Mouse (Mus musculus) liver, embryonic 16.5 days (tissue): Measurements from ENCODE around the gene Uba52. TPM values are rescaled to one million over a fixed set of nuclear protein-coding genes. Genes with fewer than 3 reads are reported as not detected.

Experiments used
- ATAC-seq: fragments of 200-750 bp; cut with Nextera tagmentation; 2 replicates; pipeline ENCODE4 v1.8.0; 2017; ENCODE audit warnings: low read depth, mild to moderate bottlenecking, moderate number of reproducible peaks, moderate library complexity
- H3K27ac ChIP-seq: fragments of 300-500 bp; sonication (generic); 2 replicates; pipeline ENCODE4 v1.5.1; 2014; ENCODE audit warnings: mild to moderate bottlenecking, low read length
- H3K27me3 ChIP-seq: fragments of 300-500 bp; sonication (generic); 2 replicates; pipeline ENCODE4 v1.6.1; 2014; ENCODE audit warnings: low read depth, low read length, mixed read lengths; ENCODE audit not compliant: control insufficient read depth, insufficient read depth
- H3K36me3 ChIP-seq: fragments of 300-500 bp; sonication (generic); 2 replicates; pipeline ENCODE4 v1.6.1; 2014; ENCODE audit warnings: mild to moderate bottlenecking; ENCODE audit not compliant: control insufficient read depth, insufficient read depth
- H3K4me1 ChIP-seq: fragments of 300-500 bp; sonication (generic); 2 replicates; pipeline ENCODE4 v1.6.1; 2014; ENCODE audit warnings: low read depth, low read length, mixed read lengths; ENCODE audit not compliant: control insufficient read depth
- H3K4me2 ChIP-seq: fragments of 300-500 bp; sonication (generic); 2 replicates; pipeline ENCODE4 v1.6.1; 2014; ENCODE audit warnings: low read depth, low read length, mixed read lengths
- H3K4me3 ChIP-seq: fragments of 300-500 bp; sonication (generic); 2 replicates; pipeline ENCODE4 v1.5.1; 2014; ENCODE audit warnings: low read depth, mild to moderate bottlenecking, low read length
- H3K9ac ChIP-seq: fragments of 300-500 bp; sonication (generic); 2 replicates; pipeline ENCODE4 v1.6.1; 2014; ENCODE audit warnings: low read depth, low read length
- H3K9me3 ChIP-seq: fragments of 300-500 bp; sonication (generic); replicated peaks from 2 replicates; pipeline ENCODE4 v1.6.1; 2016; ENCODE audit warnings: low read length; ENCODE audit not compliant: control insufficient read depth
- WGBS: fragments of 180-500 bp; shearing (Covaris S2); extraction: QIAGEN DNeasy Blood & Tissue Kit; methylation state at CpG from one replicate; pipeline ENCODE4 v1.1.7; 2014; ENCODE audit not compliant: insufficient replicate concordance; 5-methylcytosine and 5-hydroxymethylcytosine counted together
- polyA plus RNA-seq: library from polyadenylated mRNA; unstranded; fragments of >200 nt; fragmentation: Nextera tagmentation; extraction: Ambion mirVana; gene quantifications from 2 replicates; pipeline ENCODE4 v1.2.1, GENCODE M21; 2015

Uba52 gene
- polyA plus RNA-seq, 1 experiment from 2014 or later, result 490 TPM

DNA sequence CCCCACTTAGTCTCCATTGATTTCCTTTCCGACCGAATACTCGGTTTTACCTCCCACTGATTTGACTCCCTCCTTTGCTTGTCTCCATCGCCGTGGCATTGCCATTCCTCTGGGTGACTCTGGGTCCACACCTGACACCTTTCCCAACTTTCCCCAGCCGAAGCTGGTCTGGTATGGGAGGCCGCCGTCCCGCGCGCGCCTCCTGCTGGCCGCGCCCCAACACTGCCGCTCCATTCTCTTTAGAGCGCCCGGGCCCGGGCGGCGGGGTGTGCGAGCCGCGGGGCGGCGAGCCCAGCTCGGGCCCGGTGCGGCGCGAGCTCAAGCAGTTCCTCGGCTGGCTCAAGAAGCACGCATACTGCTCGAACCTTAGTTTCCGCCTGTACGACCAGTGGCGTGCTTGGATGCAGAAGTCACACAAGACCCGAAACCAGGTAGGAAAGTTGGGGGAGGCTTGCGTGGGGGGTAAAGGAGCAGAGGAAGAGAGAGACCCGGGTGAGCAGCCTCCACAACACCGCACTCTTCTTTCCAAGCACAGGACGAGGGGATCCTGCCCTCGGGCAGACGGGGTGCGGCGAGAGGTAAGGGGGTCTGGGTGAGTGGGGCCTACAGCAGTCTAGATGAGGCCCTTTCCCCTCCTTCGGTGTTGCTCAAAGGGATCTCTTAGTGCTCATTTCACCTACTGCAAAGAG lies 7.4 kb downstream of the Uba52 start:
- Histone ChIP-seq H3K4me3 (peak overlapping the region; percentile 18; the same call in 1 of the 2 replicates), H3K9me3 (no peaks in the 10 kb centered on the region), H3K4me1 (peaks cover 61% of the 10 kb centered on the region), H3K27ac (no peak overlapping the region), H3K9ac (no peak overlapping the region), H3K36me3 (peaks cover 11% of the 10 kb centered on the region), H3K4me2 (peak overlapping the region; percentile 49), H3K27me3 (peaks cover 35% of the 10 kb centered on the region)
- ATAC-seq, result 0 out of 2 replicates have a peak, but pooled peaks have one; percentile 12
- WGBS, result 16% methylated on average over 46 of the region's 46 CpGs

DNA sequence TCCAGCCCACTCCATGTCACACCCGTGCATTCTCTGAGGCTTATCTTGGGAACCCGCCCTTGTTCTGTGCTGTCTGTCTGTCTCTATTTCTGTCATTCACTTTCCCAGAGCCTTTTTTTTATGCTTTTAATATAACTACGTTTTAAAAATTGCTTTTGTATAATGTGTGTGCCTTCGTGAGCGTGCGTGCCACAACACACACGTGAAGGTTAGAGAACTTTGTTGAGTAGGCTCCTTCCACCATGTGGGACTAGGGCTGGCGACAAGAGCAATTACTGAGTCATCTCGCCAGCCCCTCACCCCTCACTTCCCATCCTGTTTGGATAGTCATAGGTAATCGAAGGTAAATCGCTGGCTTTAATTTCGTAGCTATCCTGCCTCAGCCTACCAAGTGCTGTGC lies 8.1 kb downstream of the Uba52 start:
- Histone ChIP-seq H3K4me1 (peaks cover 61% of the 10 kb centered on the region), H3K27ac (no peak overlapping the region), H3K9ac (no peak overlapping the region; the same call in 1 of the 2 replicates), H3K4me3 (peak overlapping the region; percentile 19; the same call in 1 of the 2 replicates), H3K4me2 (peak overlapping the region; percentile 49), H3K36me3 (peaks cover 6% of the 10 kb centered on the region), H3K9me3 (no peaks in the 10 kb centered on the region), H3K27me3 (peaks cover 41% of the 10 kb centered on the region)
- ATAC-seq, result no peak
- 29% methylated on average over 12 of the region's 12 CpGs for WGBS

DNA sequence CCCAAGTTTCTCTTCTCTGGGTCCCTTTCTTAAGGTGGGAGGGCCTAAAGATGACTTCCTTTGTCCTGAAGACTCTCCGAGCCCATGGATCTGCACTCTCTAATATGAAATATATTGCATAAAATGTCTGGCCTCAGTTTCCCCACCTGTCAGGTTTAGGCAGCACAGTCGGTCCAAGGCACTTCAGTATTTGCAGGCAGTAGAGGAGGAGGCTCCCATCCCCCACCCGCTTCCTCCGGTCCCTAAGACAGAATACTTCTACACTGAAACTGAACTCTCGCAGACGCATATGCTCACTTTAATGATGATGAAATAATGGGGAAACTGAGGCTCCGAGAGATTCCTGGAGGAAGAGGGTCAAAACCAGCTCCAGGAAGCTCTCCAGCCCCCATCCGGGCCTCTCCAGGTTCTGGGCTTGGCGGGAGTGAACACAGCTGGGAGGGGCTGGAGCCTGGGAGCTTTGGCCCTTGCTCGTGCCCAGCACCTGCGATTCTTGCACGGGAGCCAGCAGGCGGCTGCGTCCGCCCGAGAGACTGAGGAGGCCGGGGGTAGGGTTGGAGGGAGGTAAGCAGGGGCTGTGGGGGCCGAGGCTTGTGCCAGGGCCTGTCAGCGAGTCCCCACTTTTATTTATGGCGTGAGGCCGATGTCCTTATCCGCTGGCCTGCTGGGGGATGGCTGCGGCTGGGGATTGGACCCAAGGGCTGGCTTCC lies 8.6 kb downstream of the Uba52 start:
- peaks cover 60% of the 10 kb centered on the region for H3K4me1 ChIP-seq
- 12% methylated on average over 23 of the region's 23 CpGs for WGBS
- no peak overlapping the region for H3K27ac ChIP-seq
- ATAC-seq, result no peak
- peak overlapping the region; percentile 49 for H3K4me2 ChIP-seq
- H3K4me3 ChIP-seq, result peak overlapping the region; percentile 19; the same call in 1 of the 2 replicates
- no peak overlapping the region; the same call in 1 of the 2 replicates for H3K9ac ChIP-seq
- peaks cover 47% of the 10 kb centered on the region for H3K27me3 ChIP-seq
- no peaks in the 10 kb centered on the region for H3K9me3 ChIP-seq
- no peaks in the 10 kb centered on the region for H3K36me3 ChIP-seq

DNA sequence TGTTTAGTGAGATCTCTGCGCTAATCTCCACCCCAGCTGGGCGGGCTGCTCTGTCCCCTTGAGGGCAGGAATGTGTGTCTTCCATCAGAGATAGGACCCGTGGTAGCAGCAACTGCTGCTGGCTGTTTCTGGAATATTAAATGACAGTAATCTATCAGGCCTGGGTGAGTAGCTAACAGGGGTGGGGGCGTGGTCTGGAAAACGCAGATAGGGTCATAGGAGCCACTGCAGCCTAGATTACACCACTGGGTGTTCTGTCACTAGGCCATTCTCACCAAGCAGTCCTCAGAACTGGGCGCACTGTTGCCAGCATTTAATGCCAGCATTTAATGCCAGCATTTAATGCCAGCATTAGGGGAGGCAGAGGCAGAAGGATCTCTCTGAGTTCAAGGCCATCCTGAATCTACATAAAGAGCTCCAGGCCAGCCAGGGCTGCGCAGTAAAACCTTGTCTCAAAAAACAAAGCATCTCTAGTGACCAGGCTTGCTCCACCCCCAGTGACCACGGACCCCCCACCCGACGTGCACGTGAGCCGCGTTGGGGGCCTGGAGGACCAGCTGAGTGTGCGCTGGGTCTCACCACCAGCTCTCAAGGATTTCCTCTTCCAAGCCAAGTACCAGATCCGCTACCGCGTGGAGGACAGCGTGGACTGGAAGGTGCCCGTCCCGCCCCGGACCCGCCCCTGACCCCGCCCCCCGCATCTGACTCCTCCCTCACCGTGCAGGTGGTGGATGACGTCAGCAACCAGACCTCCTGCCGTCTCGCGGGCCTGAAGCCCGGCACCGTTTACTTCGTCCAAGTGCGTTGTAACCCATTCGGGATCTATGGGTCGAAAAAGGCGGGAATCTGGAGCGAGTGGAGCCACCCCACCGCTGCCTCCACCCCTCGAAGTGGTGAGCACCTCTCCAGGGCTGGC lies 10.0 kb downstream of the Uba52 start:
- Histone ChIP-seq H3K27ac (peak overlapping the region; percentile 56), H3K27me3 (peaks cover 60% of the 10 kb centered on the region), H3K36me3 (no peaks in the 10 kb centered on the region), H3K9me3 (no peaks in the 10 kb centered on the region), H3K9ac (peak overlapping the region; percentile 38), H3K4me3 (peak overlapping the region; percentile 37), H3K4me1 (peaks cover 51% of the 10 kb centered on the region), H3K4me2 (peak overlapping the region; percentile 79)
- 6% methylated on average over 39 of the region's 39 CpGs for WGBS
- ATAC-seq, result peak; percentile 78

DNA sequence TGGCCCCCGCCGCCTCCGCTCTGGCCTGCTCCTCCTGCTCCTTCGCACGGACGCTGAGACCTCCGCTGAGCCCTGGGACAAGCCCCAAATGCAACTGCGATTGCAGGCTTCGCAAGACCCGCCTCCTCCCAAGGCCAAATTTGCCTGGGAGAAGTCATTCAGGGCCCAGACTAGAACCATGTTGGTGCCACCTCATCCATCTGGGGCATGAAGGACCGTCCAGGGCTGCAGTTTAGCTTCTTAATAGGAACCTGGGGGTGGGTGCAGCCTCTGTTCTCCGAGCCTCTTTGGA lies 14.9 kb downstream of the Uba52 start:
- Histone ChIP-seq H3K9me3 (no peaks in the 10 kb centered on the region), H3K36me3 (no peaks in the 10 kb centered on the region), H3K4me2 (no peak overlapping the region), H3K9ac (no peak overlapping the region), H3K4me1 (peaks cover 20% of the 10 kb centered on the region), H3K27ac (no peak overlapping the region), H3K4me3 (no peak overlapping the region), H3K27me3 (peaks cover 91% of the 10 kb centered on the region)
- 11% methylated on average over 12 of the region's 12 CpGs for WGBS
- no peak for ATAC-seq

DNA sequence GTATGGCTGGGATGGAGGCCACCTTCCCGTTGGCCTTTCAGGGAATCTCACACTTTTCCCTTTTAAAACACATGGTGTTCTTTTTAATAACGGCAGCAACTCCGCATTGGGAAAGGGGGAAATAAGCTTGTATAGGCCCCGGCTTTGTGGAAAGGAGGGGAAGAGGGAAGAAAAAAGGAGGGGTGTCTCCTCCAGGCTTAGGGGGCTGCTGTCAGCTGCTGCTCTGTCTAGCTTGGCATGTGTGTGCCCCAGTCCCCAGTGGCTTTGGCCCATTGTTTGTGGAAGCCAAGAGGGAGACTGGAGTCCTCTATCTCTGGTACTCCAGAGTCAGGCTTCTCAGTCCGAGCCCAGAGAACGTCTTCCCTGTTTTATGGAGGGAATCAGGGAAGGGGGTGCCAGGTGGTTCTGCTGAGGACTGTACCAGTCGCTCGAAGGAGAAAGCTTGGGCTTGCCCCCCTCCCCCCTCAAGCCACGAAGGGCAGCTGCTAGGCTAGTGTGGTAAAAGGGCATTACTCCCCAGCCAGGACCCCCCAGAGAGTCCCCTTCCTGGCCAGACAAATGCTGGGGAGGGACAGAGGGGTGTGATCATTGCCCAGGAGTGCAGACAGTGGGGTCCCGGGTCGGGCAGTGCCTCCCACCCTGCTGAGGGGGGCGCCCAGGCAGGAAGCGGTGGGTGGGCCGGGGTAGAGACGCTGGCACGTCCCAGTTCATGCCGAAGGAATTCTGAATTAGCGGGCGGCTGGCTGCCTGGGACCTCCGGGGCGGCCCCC lies 15.4 kb downstream of the Uba52 start:
- ATAC-seq, result no peak
- H3K4me1 ChIP-seq, result peaks cover 14% of the 10 kb centered on the region

DNA sequence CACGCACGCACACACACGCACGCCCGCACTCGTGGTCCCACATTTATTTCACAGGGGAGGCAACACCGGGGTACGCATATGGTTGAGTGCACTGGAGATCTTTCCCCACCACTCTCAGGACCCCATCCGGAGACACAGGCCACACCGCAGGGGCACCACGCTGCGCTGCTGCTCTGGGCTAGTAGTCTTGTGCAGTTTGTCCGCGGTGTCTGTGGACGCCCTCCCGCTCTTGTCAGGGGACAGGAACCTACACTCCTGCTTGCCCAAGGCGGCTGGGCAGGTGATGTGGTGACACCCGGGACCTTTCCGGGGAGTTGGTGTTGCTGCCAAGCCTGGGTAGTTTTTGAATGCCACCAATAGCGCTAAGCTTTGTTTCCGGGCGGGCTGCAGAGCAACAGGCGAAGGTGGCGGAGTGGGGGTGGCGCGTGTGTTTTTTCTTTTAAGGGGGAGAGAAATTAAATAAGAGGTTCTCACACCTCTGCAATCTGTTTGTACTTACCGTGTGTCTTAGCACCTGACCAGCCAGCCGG lies 16.1 kb downstream of the Uba52 start:
- no peaks in the 10 kb centered on the region for H3K36me3 ChIP-seq
- H3K9me3 ChIP-seq, result no peaks in the 10 kb centered on the region
- WGBS, result 5% methylated on average over 25 of the region's 28 CpGs
- peaks cover 97% of the 10 kb centered on the region for H3K27me3 ChIP-seq
- no peak overlapping the region for H3K9ac ChIP-seq
- peaks cover 10% of the 10 kb centered on the region for H3K4me1 ChIP-seq
- no peak for ATAC-seq
- no peak overlapping the region for H3K27ac ChIP-seq
- H3K4me3 ChIP-seq, result no peak overlapping the region
- H3K4me2 ChIP-seq, result no peak overlapping the region

More for the DNA sequence above, 15.4 kb downstream of the Uba52 start:
- Histone ChIP-seq H3K36me3 (no peaks in the 10 kb centered on the region), H3K9me3 (no peaks in the 10 kb centered on the region), H3K27me3 (peaks cover 95% of the 10 kb centered on the region), H3K9ac (no peak overlapping the region), H3K4me3 (no peak overlapping the region), H3K27ac (no peak overlapping the region), H3K4me2 (no peak overlapping the region)
- 4% methylated on average over 21 of the region's 21 CpGs for WGBS

DNA sequence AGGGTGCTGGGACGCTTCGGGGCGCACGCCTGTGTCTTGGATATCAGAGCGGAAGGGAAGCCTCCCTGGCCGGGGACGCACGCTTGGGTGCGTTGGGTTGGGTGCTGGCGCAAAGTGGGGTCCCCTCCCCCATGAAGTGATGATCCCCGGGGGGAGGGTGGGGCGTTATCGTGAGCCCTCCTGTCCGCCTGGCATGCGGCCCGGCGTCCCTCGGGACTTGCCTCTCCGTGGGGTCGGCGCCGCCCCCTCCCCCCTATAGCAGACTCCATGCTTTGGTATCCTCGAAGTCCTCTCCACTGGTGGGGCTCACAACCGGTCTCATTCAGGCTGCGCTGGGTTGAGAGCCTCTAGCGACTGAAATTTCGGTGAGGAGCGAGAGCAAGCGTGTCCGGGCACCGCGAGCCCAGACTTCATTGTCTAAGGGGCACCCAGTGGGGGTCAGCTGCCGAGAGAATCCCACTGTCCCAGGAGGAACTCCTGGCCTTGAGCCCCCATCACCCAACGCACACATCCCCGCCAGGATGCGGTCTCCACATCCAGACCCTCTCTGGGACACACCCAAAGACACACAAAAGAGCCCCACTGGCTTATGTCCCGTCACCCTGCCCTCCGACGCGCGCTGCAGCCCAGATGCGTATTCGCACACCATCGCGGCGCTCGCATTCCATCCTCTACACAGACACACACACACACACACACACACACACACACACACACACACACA lies 16.7 kb downstream of the Uba52 start:
- Histone ChIP-seq H3K27me3 (peaks cover 100% of the 10 kb centered on the region), H3K27ac (no peak overlapping the region), H3K9me3 (no peaks in the 10 kb centered on the region), H3K4me1 (peaks cover 15% of the 10 kb centered on the region), H3K9ac (no peak overlapping the region), H3K4me2 (no peak overlapping the region), H3K4me3 (peak overlapping the region; percentile 43; the same call in 1 of the 2 replicates), H3K36me3 (no peaks in the 10 kb centered on the region)
- 2% methylated on average over 47 of the region's 47 CpGs for WGBS
- no peak for ATAC-seq
